Mouse (Mus musculus) T-helper 2 cell (primary cell): ENCODE results near the gene Gm8251.
"Not testable (repeated sequence)": the region's sequence is repeated elsewhere in the genome, so short reads cannot be mapped to it uniquely, and the experiment has no call there.

Experiments used
- in situ Hi-C: fragments of 300-600 bp; cut with MboI, MseI; formaldehyde crosslinking; loops from one replicate; pipeline ENCODE4 v1.15.1; 2025; ENCODE audit warnings: high pct_unique_total_duplicates

Gm8251 gene

GRCm38 (mm10) chr1:44061836-44062235 lies at the start of gene Gm8251:
TSS of gene Gm8251 (minus strand) at chr1:44061936.
- in situ Hi-C loops = loop anchor here (10.0 kb wide), 1 partner anchor 297 kb away; no protein-coding TSS in a partner anchor

- in situ Hi-C loops = no loop called here
These were observed 41.2 kb upstream of the Gm8251 start for GRCm38 (mm10) chr1:44102939-44103338.

- in situ Hi-C loops = no loop called here
These were observed 40.6 kb upstream of the Gm8251 start, which contains the start of gene Tex30 for GRCm38 (mm10) chr1:44102259-44102717. TSS of gene Tex30 (minus strand) at chr1:44102441.

GRCm38 (mm10) chr1:44101448-44102225 lies 39.9 kb upstream of the Gm8251 start:
- in situ Hi-C loops = no loop called here

GRCm38 (mm10) chr1:44064625-44065024 lies 2.9 kb upstream of the Gm8251 start:
- in situ Hi-C loops = loop anchor here (5.0 to 10.0 kb wide), 2 partner anchors 67 to 300 kb away; no protein-coding TSS in a partner anchor

GRCm38 (mm10) chr1:44063439-44063838 lies 1.7 kb upstream of the Gm8251 start:
- in situ Hi-C loops = loop anchor here (10.0 kb wide), 1 partner anchor 299 kb away; no protein-coding TSS in a partner anchor

GRCm38 (mm10) chr1:44057805-44058204 lies 3.9 kb downstream of the Gm8251 start:
- in situ Hi-C loops = no loop called here

- in situ Hi-C loops = no loop called here
These were observed 15.2 kb downstream of the Gm8251 start for GRCm38 (mm10) chr1:44046556-44046955.

GRCm38 (mm10) chr1:44045689-44046088 lies 16.0 kb downstream of the Gm8251 start:
- in situ Hi-C loops = not testable (repeated sequence)

- in situ Hi-C loops = no loop called here
These were observed 19.2 kb downstream of the Gm8251 start for GRCm38 (mm10) chr1:44042555-44042915.

- in situ Hi-C loops = no loop called here
These were observed 19.8 kb downstream of the Gm8251 start for GRCm38 (mm10) chr1:44041797-44042554.

- in situ Hi-C loops = no loop called here
These were observed 28.8 kb downstream of the Gm8251 start for GRCm38 (mm10) chr1:44032948-44033347.

- in situ Hi-C loops = no loop called here
These were observed 29.5 kb downstream of the Gm8251 start for GRCm38 (mm10) chr1:44032213-44032612.

- in situ Hi-C loops = no loop called here
These were observed 34.1 kb downstream of the Gm8251 start for GRCm38 (mm10) chr1:44027651-44028050.

- in situ Hi-C loops = no loop called here
These were observed 39.1 kb downstream of the Gm8251 start for GRCm38 (mm10) chr1:44022656-44023055.

- in situ Hi-C loops = no loop called here
These were observed 41.8 kb downstream of the Gm8251 start, which contains the start of gene Mettl21c for GRCm38 (mm10) chr1:44019934-44020333. TSS of gene Mettl21c (minus strand) at chr1:44020034.

GRCm38 (mm10) chr1:44015556-44015955 lies 46.2 kb downstream of the Gm8251 start:
- in situ Hi-C loops = no loop called here
